Mouse (Mus musculus): Measurements from ENCODE around the gene Ywhab. TPM values are rescaled to one million over a fixed set of nuclear protein-coding genes. Genes with fewer than 3 reads are reported as not detected.

Ywhab gene
- polyA plus RNA-seq, 1 experiment from 2014 or later, result 356 TPM

DNA sequence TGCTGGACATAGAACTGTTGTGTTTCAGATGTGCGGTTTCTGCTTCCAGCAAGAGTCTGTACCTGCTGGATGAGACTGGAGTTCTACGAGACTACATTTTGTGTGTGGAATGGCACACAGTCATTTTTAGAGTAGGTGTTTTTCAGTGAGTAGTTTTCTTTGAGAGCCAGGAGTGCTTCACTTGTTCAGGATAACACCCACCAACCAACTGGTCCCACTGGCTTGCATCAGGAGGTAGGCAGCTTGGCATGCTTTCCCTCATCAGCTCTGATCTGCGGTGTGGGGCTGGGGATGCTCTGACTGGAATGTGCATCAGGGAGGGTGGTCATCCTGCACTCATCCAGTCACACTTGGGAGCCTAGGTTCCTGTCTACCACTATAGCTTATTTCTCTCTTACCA lies 7.9 kb downstream of the Ywhab start:
- no peaks in the 10 kb centered on the region for H3K27me3 ChIP-seq (ENCODE audit: control insufficient read depth, insufficient read depth, low read length)
- H3K27ac ChIP-seq (ENCODE audit: low read depth, low read length), result no peak overlapping the region
- H3K4me2 ChIP-seq (ENCODE audit: low read depth), result no peak overlapping the region
- no peak for ATAC-seq (ENCODE audit: insufficient read depth, low FRiP score, low TSS enrichment)
- no peaks in the 10 kb centered on the region for H3K36me3 ChIP-seq (ENCODE audit: control insufficient read depth, insufficient read depth, low read length)
- H3K4me1 ChIP-seq (ENCODE audit: control insufficient read depth, insufficient read depth, low read length), result no peaks in the 10 kb centered on the region
- H3K9me3 ChIP-seq (ENCODE audit: control insufficient read depth, low read length), result no peaks in the 10 kb centered on the region
- no peak overlapping the region for H3K4me3 ChIP-seq (ENCODE audit: low read depth, low read length)
- no peak overlapping the region for H3K9ac ChIP-seq (ENCODE audit: low read length)
- 96% methylated on average over 3 of the region's 3 CpGs for WGBS
- no peak for DNase-seq (ENCODE audit: low spot score)

DNA sequence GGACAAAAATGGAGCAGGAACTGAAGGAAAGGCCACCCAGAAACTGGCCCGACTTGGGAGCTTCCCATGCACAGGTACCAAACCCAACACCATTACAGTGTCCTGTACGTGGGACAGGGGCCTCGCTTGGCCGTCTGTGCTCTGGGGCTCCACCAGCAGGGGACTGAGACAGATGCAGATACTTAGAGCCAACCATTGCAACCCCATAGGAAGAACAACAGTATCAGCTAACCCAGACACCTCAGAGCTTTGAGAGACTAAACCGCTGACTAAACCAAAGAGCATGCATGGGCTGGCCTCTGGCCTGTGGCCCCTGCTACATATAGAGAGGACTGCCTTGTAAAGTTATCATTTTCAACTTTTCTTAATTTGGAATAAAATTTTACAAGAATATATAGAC lies 9.7 kb downstream of the Ywhab start:
- H3K4me1 ChIP-seq (ENCODE audit: control insufficient read depth, insufficient read depth, low read length), result no peaks in the 10 kb centered on the region
- no peak overlapping the region for H3K4me2 ChIP-seq (ENCODE audit: low read depth)
- H3K4me3 ChIP-seq (ENCODE audit: low read depth, low read length), result no peak overlapping the region
- WGBS, result 86% methylated on average over 5 of the region's 5 CpGs
- no peaks in the 10 kb centered on the region for H3K9me3 ChIP-seq (ENCODE audit: control insufficient read depth, low read length)
- H3K27ac ChIP-seq (ENCODE audit: low read depth, low read length), result no peak overlapping the region
- DNase-seq (ENCODE audit: low spot score), result no peak
- no peaks in the 10 kb centered on the region for H3K27me3 ChIP-seq (ENCODE audit: control insufficient read depth, insufficient read depth, low read length)
- no peak overlapping the region for H3K9ac ChIP-seq (ENCODE audit: low read length)
- no peak for ATAC-seq (ENCODE audit: insufficient read depth, low FRiP score, low TSS enrichment)
- no peaks in the 10 kb centered on the region for H3K36me3 ChIP-seq (ENCODE audit: control insufficient read depth, insufficient read depth, low read length)

DNA sequence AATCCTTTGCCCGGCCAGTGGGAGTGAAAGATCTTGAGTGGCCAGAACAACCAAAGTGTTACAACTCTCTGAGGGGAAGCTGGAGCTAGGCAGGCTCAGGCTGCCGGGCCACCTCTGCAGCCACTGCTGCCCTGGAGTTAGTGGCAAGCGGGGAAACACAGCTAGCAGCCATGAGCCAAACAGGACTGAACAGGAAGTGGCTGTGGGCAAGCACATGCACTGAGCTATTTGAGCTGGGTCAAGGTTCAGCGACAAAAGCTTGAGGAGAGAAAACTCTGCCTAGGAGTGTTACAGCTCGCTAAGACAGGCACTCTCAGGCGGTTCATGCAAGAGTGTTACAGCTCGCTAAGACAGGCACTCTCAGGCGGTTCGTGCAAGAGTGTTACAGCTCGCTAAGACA lies 12.2 kb downstream of the Ywhab start:
- Histone ChIP-seq H3K9ac (ENCODE audit: low read length) (no peak overlapping the region), H3K4me1 (ENCODE audit: control insufficient read depth, insufficient read depth, low read length) (no peaks in the 10 kb centered on the region), H3K36me3 (ENCODE audit: control insufficient read depth, insufficient read depth, low read length) (0 out of 2 replicates have a peak, but pooled peaks cover 2% of the 10 kb centered on the region), H3K4me3 (ENCODE audit: low read depth, low read length) (no peak overlapping the region), H3K27me3 (ENCODE audit: control insufficient read depth, insufficient read depth, low read length) (no peaks in the 10 kb centered on the region), H3K4me2 (ENCODE audit: low read depth) (no peak overlapping the region), H3K27ac (ENCODE audit: low read depth, low read length) (no peak overlapping the region), H3K9me3 (ENCODE audit: control insufficient read depth, low read length) (no peaks in the 10 kb centered on the region)
- 76% methylated on average over 10 of the region's 10 CpGs for WGBS
- ATAC-seq (ENCODE audit: insufficient read depth, low FRiP score, low TSS enrichment) (no peak), DNase-seq (ENCODE audit: low spot score) (no peak)

DNA sequence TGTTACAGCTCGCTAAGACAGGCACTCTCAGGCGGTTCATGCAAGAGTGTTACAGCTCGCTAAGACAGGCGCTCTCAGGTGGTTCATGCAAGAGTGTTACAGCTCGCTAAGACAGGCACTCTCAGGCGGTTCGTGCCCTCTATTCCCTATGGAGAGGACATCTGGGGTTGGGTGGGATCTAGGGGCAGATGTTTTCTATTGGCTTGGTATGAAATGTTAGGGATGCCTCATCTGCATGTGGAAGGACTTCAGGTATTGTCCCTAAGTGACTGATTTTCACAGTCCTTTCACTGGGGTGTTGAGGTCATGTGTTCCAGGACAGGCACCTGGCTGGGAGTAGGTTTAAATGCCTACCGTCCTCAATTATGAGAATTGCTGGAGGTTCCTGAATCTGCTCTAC lies 12.8 kb downstream of the Ywhab start:
- no peaks in the 10 kb centered on the region for H3K27me3 ChIP-seq (ENCODE audit: control insufficient read depth, insufficient read depth, low read length)
- H3K36me3 ChIP-seq (ENCODE audit: control insufficient read depth, insufficient read depth, low read length), result peaks cover 3% of the 10 kb centered on the region; the same call in 1 of the 2 replicates
- H3K4me3 ChIP-seq (ENCODE audit: low read depth, low read length), result no peak overlapping the region
- H3K27ac ChIP-seq (ENCODE audit: low read depth, low read length), result no peak overlapping the region
- 89% methylated on average over 8 of the region's 8 CpGs for WGBS
- no peaks in the 10 kb centered on the region for H3K4me1 ChIP-seq (ENCODE audit: control insufficient read depth, insufficient read depth, low read length)
- no peak for DNase-seq (ENCODE audit: low spot score)
- H3K4me2 ChIP-seq (ENCODE audit: low read depth), result no peak overlapping the region
- no peaks in the 10 kb centered on the region for H3K9me3 ChIP-seq (ENCODE audit: control insufficient read depth, low read length)
- no peak for ATAC-seq (ENCODE audit: insufficient read depth, low FRiP score, low TSS enrichment)
- H3K9ac ChIP-seq (ENCODE audit: low read length), result no peak overlapping the region

DNA sequence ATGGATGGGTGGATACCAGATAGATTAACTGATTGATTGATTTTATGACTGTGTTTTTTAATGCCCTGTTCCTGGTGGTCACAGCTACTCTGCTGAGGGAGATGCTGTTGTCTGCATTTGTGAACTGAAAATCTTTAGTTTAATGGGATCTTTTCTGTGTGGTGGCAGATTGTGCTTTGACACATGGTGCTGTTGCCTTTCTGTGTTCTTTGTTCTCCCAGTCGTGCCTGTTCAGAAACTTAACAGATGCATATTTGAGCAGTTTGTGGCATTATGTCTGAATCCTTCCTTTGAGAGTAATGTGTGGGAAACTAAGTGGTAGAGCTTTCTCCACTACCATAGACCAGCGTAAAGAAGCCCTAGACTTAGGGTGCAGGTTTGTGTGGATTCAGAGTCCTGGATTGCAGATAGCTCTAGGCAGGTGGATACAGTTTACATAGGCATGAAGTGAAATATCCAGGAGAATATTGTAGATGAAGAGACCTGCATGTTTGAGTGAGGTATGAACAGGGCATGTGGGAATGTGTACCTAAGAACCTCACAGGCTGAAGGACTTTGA lies 13.3 kb downstream of the Ywhab start:
- H3K4me1 ChIP-seq (ENCODE audit: control insufficient read depth, insufficient read depth, low read length), result no peaks in the 10 kb centered on the region
- ATAC-seq (ENCODE audit: insufficient read depth, low FRiP score, low TSS enrichment) (no peak), DNase-seq (ENCODE audit: low spot score) (no peak)
- no peak overlapping the region for H3K4me2 ChIP-seq (ENCODE audit: low read depth)
- WGBS, result 82% methylated on average over 2 of the region's 2 CpGs
- H3K4me3 ChIP-seq (ENCODE audit: low read depth, low read length), result no peak overlapping the region
- no peaks in the 10 kb centered on the region for H3K9me3 ChIP-seq (ENCODE audit: control insufficient read depth, low read length)
- H3K27ac ChIP-seq (ENCODE audit: low read depth, low read length), result no peak overlapping the region
- H3K27me3 ChIP-seq (ENCODE audit: control insufficient read depth, insufficient read depth, low read length), result no peaks in the 10 kb centered on the region
- no peak overlapping the region for H3K9ac ChIP-seq (ENCODE audit: low read length)
- H3K36me3 ChIP-seq (ENCODE audit: control insufficient read depth, insufficient read depth, low read length), result peaks cover 5% of the 10 kb centered on the region; the same call in 1 of the 2 replicates

DNA sequence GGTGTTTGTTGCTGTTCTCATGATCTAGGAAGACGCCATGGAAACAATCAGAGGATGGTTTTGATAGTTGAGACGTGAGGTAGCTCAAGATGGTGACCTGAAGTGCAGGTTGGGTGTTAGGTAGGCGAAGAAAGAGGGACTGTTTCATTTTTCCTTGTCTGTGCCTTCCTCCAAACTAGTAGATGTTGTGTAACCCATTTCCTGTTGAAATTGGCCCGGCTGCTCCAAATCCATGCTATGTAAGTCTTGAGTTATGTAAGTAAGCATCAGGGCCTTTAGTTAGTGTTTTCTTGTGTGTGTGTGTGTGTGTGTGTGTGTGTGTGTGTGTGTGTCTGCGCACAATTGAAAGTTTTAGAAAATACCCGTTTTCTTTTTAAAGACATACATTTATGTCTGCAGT lies 14.5 kb downstream of the Ywhab start:
- Histone ChIP-seq H3K36me3 (ENCODE audit: control insufficient read depth, insufficient read depth, low read length) (peaks cover 5% of the 10 kb centered on the region; the same call in 1 of the 2 replicates), H3K27ac (ENCODE audit: low read depth, low read length) (no peak overlapping the region), H3K9me3 (ENCODE audit: control insufficient read depth, low read length) (no peaks in the 10 kb centered on the region), H3K27me3 (ENCODE audit: control insufficient read depth, insufficient read depth, low read length) (no peaks in the 10 kb centered on the region), H3K9ac (ENCODE audit: low read length) (no peak overlapping the region), H3K4me1 (ENCODE audit: control insufficient read depth, insufficient read depth, low read length) (no peaks in the 10 kb centered on the region), H3K4me2 (ENCODE audit: low read depth) (no peak overlapping the region), H3K4me3 (ENCODE audit: low read depth, low read length) (no peak overlapping the region)
- DNase-seq (ENCODE audit: low spot score) (no peak), ATAC-seq (ENCODE audit: insufficient read depth, low FRiP score, low TSS enrichment) (no peak)
- 91% methylated on average over 6 of the region's 6 CpGs for WGBS

DNA sequence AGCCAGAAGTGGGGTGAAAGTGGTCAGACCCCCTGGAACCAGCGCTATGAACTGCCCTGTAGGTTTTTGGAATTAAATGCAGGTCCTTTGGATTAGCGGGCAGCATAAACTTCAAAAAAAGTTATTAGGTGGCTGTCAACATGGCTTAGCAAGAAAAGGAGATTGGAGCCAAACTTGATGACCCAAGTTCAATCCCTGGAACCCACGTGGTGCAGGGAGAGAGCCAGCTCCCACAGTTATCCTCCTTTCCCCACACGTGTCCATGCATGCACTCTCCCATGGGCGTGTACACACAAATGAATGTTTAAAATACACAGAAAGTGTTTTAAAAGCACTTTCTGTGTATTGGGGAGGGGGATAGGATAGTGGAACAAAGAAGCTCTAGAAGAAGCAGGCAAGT lies 15.7 kb downstream of the Ywhab start:
- WGBS, result 94% methylated on average over 5 of the region's 5 CpGs
- DNase-seq (ENCODE audit: low spot score) (no peak), ATAC-seq (ENCODE audit: insufficient read depth, low FRiP score, low TSS enrichment) (no peak)
- no peak overlapping the region for H3K27ac ChIP-seq (ENCODE audit: low read depth, low read length)
- no peak overlapping the region for H3K9ac ChIP-seq (ENCODE audit: low read length)
- peaks cover 8% of the 10 kb centered on the region for H3K36me3 ChIP-seq (ENCODE audit: control insufficient read depth, insufficient read depth, low read length)
- no peaks in the 10 kb centered on the region for H3K27me3 ChIP-seq (ENCODE audit: control insufficient read depth, insufficient read depth, low read length)
- H3K4me3 ChIP-seq (ENCODE audit: low read depth, low read length), result no peak overlapping the region
- no peaks in the 10 kb centered on the region for H3K9me3 ChIP-seq (ENCODE audit: control insufficient read depth, low read length)
- H3K4me1 ChIP-seq (ENCODE audit: control insufficient read depth, insufficient read depth, low read length), result no peaks in the 10 kb centered on the region
- no peak overlapping the region for H3K4me2 ChIP-seq (ENCODE audit: low read depth)

DNA sequence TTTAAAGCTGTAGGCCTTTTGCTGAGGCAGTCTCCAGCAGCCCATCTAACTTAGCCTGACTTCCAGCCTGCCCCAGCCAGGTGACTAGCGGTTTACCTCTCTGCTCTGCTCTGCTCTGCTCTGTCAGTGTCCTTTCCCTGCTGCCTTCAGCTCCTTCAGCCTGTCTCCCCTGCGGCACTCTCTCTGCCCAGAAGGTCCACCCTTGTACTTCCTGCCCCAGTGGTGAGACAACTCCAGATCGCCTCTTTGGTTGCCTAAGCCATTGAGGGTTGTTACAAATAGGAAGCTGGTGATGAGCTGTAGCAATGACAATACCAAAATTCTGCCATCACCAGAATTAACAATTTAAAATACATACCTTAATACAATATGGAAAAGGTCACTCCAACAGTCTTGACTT lies 16.2 kb downstream of the Ywhab start:
- H3K36me3 ChIP-seq (ENCODE audit: control insufficient read depth, insufficient read depth, low read length), result peaks cover 11% of the 10 kb centered on the region
- DNase-seq (ENCODE audit: low spot score), result no peak
- 94% methylated on average over 3 of the region's 3 CpGs for WGBS

DNA sequence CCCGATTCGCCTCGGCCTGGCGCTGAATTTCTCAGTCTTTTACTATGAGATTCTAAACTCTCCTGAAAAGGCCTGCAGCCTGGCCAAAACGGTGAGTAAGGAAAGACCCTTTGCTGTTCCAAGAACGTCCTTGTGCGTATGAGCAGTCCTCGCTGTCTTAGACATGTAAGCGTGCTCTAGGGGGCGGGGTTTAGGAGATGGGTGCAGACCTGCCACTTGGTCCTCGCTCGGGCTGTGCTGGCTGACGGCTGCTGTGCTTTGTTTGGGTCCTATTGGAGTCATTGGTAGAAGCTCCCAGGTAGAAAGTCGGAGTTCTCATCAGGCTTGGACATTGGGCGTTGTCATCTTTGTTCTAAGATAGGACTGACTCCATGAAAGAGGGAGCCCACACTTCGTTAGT lies 20.5 kb downstream of the Ywhab start:
- no peaks in the 10 kb centered on the region for H3K9me3 ChIP-seq (ENCODE audit: control insufficient read depth, low read length)
- H3K4me3 ChIP-seq (ENCODE audit: low read depth, low read length), result no peak overlapping the region
- WGBS, result 94% methylated on average over 16 of the region's 16 CpGs
- H3K9ac ChIP-seq (ENCODE audit: low read length), result no peak overlapping the region
- no peak overlapping the region for H3K4me2 ChIP-seq (ENCODE audit: low read depth)
- H3K36me3 ChIP-seq (ENCODE audit: control insufficient read depth, insufficient read depth, low read length), result peaks cover 20% of the 10 kb centered on the region
- no peak overlapping the region for H3K27ac ChIP-seq (ENCODE audit: low read depth, low read length)
- DNase-seq (ENCODE audit: low spot score), result no peak
- ATAC-seq (ENCODE audit: insufficient read depth, low FRiP score, low TSS enrichment), result no peak
- no peaks in the 10 kb centered on the region for H3K27me3 ChIP-seq (ENCODE audit: control insufficient read depth, insufficient read depth, low read length)
- H3K4me1 ChIP-seq (ENCODE audit: control insufficient read depth, insufficient read depth, low read length), result no peaks in the 10 kb centered on the region

More for the DNA sequence above, 16.2 kb downstream of the Ywhab start:
- Histone ChIP-seq H3K27ac (ENCODE audit: low read depth, low read length) (no peak overlapping the region), H3K9ac (ENCODE audit: low read length) (no peak overlapping the region), H3K4me1 (ENCODE audit: control insufficient read depth, insufficient read depth, low read length) (no peaks in the 10 kb centered on the region), H3K27me3 (ENCODE audit: control insufficient read depth, insufficient read depth, low read length) (no peaks in the 10 kb centered on the region), H3K4me2 (ENCODE audit: low read depth) (no peak overlapping the region), H3K9me3 (ENCODE audit: control insufficient read depth, low read length) (no peaks in the 10 kb centered on the region), H3K4me3 (ENCODE audit: low read depth, low read length) (no peak overlapping the region)
- ATAC-seq (ENCODE audit: insufficient read depth, low FRiP score, low TSS enrichment), result no peak
